Mouse (Mus musculus) mouse embryonic stem cell (cell line): Measurements from ENCODE around the gene Lemd2.
"Not testable (repeated sequence)": the region's sequence is repeated elsewhere in the genome, so short reads cannot be mapped to it uniquely, and the experiment has no call there.

ENCODE experiments used
- in situ Hi-C, 2 experiments: fragments of 300-500 bp; cut with MboI; formaldehyde crosslinking; loops; 1 replicate in 1 of 2; 3 replicates in 1 of 2; pipeline ENCODE4 v1.14.3; 2019 to 2020; ENCODE audit warnings: low sequenced_read_pairs in 2 of 2, low pct_unique_long_range_greater_than_20kb in 1 of 2, mixed read lengths in 1 of 2; ENCODE audit not compliant: unreplicated experiment in 1 of 2

The Lemd2 gene

GRCm38 (mm10) chr17:27204075-27204909, at the start of gene Lemd2:
TSS of gene Lemd2 (minus strand) at chr17:27204469.
- in situ Hi-C loops, result no loop called here

- in situ Hi-C loops, result loop anchor here (5.0 to 10.0 kb wide), 2 partner anchors 96 to 274 kb away; partner anchors contain the start of gene Grm4 (in 1 of the 2)
Observed at GRCm38 (mm10) chr17:27251150-27251549, 46.9 kb upstream of the Lemd2 start.

- in situ Hi-C loops, result loop anchor here (5.0 to 10.0 kb wide), 2 partner anchors 97 to 274 kb away; partner anchors contain the start of gene Grm4 (in 1 of the 2)
Observed at GRCm38 (mm10) chr17:27250461-27250860, 46.2 kb upstream of the Lemd2 start.

GRCm38 (mm10) chr17:27249073-27249472, 44.8 kb upstream of the Lemd2 start:
- in situ Hi-C loops, result no loop called here

- in situ Hi-C loops, result no loop called here
Observed at GRCm38 (mm10) chr17:27247680-27248386, 43.6 kb upstream of the Lemd2 start.

- in situ Hi-C loops, result no loop called here
Observed at GRCm38 (mm10) chr17:27245851-27246381, 41.6 kb upstream of the Lemd2 start.

- in situ Hi-C loops, result no loop called here
Observed at GRCm38 (mm10) chr17:27244912-27245311, 40.6 kb upstream of the Lemd2 start.

GRCm38 (mm10) chr17:27242194-27243189, 38.2 kb upstream of the Lemd2 start:
- in situ Hi-C loops, result no loop called here

- in situ Hi-C loops, result no loop called here
Observed at GRCm38 (mm10) chr17:27240556-27241457, 36.5 kb upstream of the Lemd2 start.

- in situ Hi-C loops, result loop anchor here (5.0 kb wide), 2 partner anchors 172 to 177 kb away; no protein-coding TSS in a partner anchor
Observed at GRCm38 (mm10) chr17:27239941-27240340, 35.7 kb upstream of the Lemd2 start.

- in situ Hi-C loops, result loop anchor here (5.0 kb wide), 2 partner anchors 174 to 179 kb away; no protein-coding TSS in a partner anchor
Observed at GRCm38 (mm10) chr17:27238637-27239036, 34.4 kb upstream of the Lemd2 start.

GRCm38 (mm10) chr17:27237731-27238130, 33.5 kb upstream of the Lemd2 start:
- in situ Hi-C loops, result loop anchor here (5.0 kb wide), 2 partner anchors 175 to 180 kb away; no protein-coding TSS in a partner anchor

- in situ Hi-C loops, result no loop called here
Observed at GRCm38 (mm10) chr17:27233298-27233697, 29.0 kb upstream of the Lemd2 start.

GRCm38 (mm10) chr17:27232176-27232575, 27.9 kb upstream of the Lemd2 start:
- in situ Hi-C loops, result no loop called here

GRCm38 (mm10) chr17:27231586-27231985, 27.3 kb upstream of the Lemd2 start:
- in situ Hi-C loops, result not testable (repeated sequence)

- in situ Hi-C loops, result no loop called here
Observed at GRCm38 (mm10) chr17:27231146-27231503, 26.9 kb upstream of the Lemd2 start.
